Mouse (Mus musculus): ENCODE results near the gene Pcbp3. TPM values are rescaled to one million over a fixed set of nuclear protein-coding genes. Genes with fewer than 3 reads are reported as not detected.

Gene Pcbp3
- polyA plus RNA-seq, 1 experiment, result 235 TPM

- Histone ChIP-seq H3K4me1 (ENCODE audit: control insufficient read depth, insufficient read depth, low read length) (peaks cover 9% of the 10 kb centered on the region), H3K27ac (ENCODE audit: control insufficient read depth, insufficient read depth, low read depth, low read length) (no peak overlapping the region), H3K36me3 (ENCODE audit: control insufficient read depth, insufficient read depth, low read length) (no peaks in the 10 kb centered on the region), H3K27me3 (ENCODE audit: control insufficient read depth, insufficient read depth, low read length) (no peaks in the 10 kb centered on the region), H3K4me3 (ENCODE audit: control insufficient read depth, low read depth, low read length) (no peak overlapping the region)
- TF ChIP-seq POLR2A (IDR thresholded peaks at IDR 0.05; ENCODE audit: control insufficient read depth, low read depth, low read length) (no peak), CTCF (IDR thresholded peaks at IDR 0.05; ENCODE audit: control insufficient read depth, insufficient read depth, insufficient replicate concordance, low read depth, low read length) (no peak)
Observed at GRCm38 (mm10) chr10:76721216-76721615, 240.5 kb downstream of the Pcbp3 start.

GRCm38 (mm10) chr10:76717631-76718030 lies 244.1 kb downstream of the Pcbp3 start:
- Histone ChIP-seq H3K27me3 (ENCODE audit: control insufficient read depth, insufficient read depth, low read length) (no peaks in the 10 kb centered on the region), H3K36me3 (ENCODE audit: control insufficient read depth, insufficient read depth, low read length) (no peaks in the 10 kb centered on the region), H3K27ac (ENCODE audit: control insufficient read depth, insufficient read depth, low read depth, low read length) (no peak overlapping the region), H3K4me1 (ENCODE audit: control insufficient read depth, insufficient read depth, low read length) (no peaks in the 10 kb centered on the region; the same call in 1 of the 2 replicates), H3K4me3 (ENCODE audit: control insufficient read depth, low read depth, low read length) (no peak overlapping the region)
- TF ChIP-seq POLR2A (IDR thresholded peaks at IDR 0.05; ENCODE audit: control insufficient read depth, low read depth, low read length) (no peak), CTCF (IDR thresholded peaks at IDR 0.05; ENCODE audit: control insufficient read depth, insufficient read depth, insufficient replicate concordance, low read depth, low read length) (no peak)

GRCm38 (mm10) chr10:76717026-76717425 lies 244.7 kb downstream of the Pcbp3 start:
- Histone ChIP-seq H3K4me1 (ENCODE audit: control insufficient read depth, insufficient read depth, low read length) (no peaks in the 10 kb centered on the region), H3K36me3 (ENCODE audit: control insufficient read depth, insufficient read depth, low read length) (no peaks in the 10 kb centered on the region), H3K4me3 (ENCODE audit: control insufficient read depth, low read depth, low read length) (no peak overlapping the region), H3K27ac (ENCODE audit: control insufficient read depth, insufficient read depth, low read depth, low read length) (no peak overlapping the region), H3K27me3 (ENCODE audit: control insufficient read depth, insufficient read depth, low read length) (no peaks in the 10 kb centered on the region)
- TF ChIP-seq POLR2A (IDR thresholded peaks at IDR 0.05; ENCODE audit: control insufficient read depth, low read depth, low read length) (no peak), CTCF (IDR thresholded peaks at IDR 0.05; ENCODE audit: control insufficient read depth, insufficient read depth, insufficient replicate concordance, low read depth, low read length) (no peak)

GRCm38 (mm10) chr10:76714303-76714702 lies 247.4 kb downstream of the Pcbp3 start:
- Histone ChIP-seq H3K27me3 (ENCODE audit: control insufficient read depth, insufficient read depth, low read length) (no peaks in the 10 kb centered on the region), H3K27ac (ENCODE audit: control insufficient read depth, insufficient read depth, low read depth, low read length) (no peak overlapping the region), H3K4me3 (ENCODE audit: control insufficient read depth, low read depth, low read length) (no peak overlapping the region), H3K36me3 (ENCODE audit: control insufficient read depth, insufficient read depth, low read length) (no peaks in the 10 kb centered on the region), H3K4me1 (ENCODE audit: control insufficient read depth, insufficient read depth, low read length) (no peaks in the 10 kb centered on the region)
- TF ChIP-seq CTCF (IDR thresholded peaks at IDR 0.05; ENCODE audit: control insufficient read depth, insufficient read depth, insufficient replicate concordance, low read depth, low read length), result no peak
- TF ChIP-seq POLR2A (IDR thresholded peaks at IDR 0.05; ENCODE audit: control insufficient read depth, low read depth, low read length), result no peak

- H3K36me3 ChIP-seq (ENCODE audit: control insufficient read depth, insufficient read depth, low read length), result no peaks in the 10 kb centered on the region
- H3K27ac ChIP-seq (ENCODE audit: control insufficient read depth, insufficient read depth, low read depth, low read length), result no peak overlapping the region
- TF ChIP-seq CTCF (IDR thresholded peaks at IDR 0.05; ENCODE audit: control insufficient read depth, insufficient read depth, insufficient replicate concordance, low read depth, low read length), result no peak
- no peak for TF ChIP-seq POLR2A (IDR thresholded peaks at IDR 0.05; ENCODE audit: control insufficient read depth, low read depth, low read length)
- H3K27me3 ChIP-seq (ENCODE audit: control insufficient read depth, insufficient read depth, low read length), result no peaks in the 10 kb centered on the region
- no peaks in the 10 kb centered on the region for H3K4me1 ChIP-seq (ENCODE audit: control insufficient read depth, insufficient read depth, low read length)
- H3K4me3 ChIP-seq (ENCODE audit: control insufficient read depth, low read depth, low read length), result no peak overlapping the region
Observed at GRCm38 (mm10) chr10:76712500-76712899, 249.2 kb downstream of the Pcbp3 start.

Other genes starting within 250 kb of the Pcbp3 start
- 15.4 and 21.1 TPM in 2 replicates for gene Col6a1, start 235.7 kb downstream of the Pcbp3 start, polyA plus RNA-seq (2012; rRNA removed)
- 4.7 and 4.8 TPM in 2 replicates for gene Slc19a1, start 70.4 kb upstream of the Pcbp3 start, polyA plus RNA-seq (2012; rRNA removed)
- 10.5 and 10.8 TPM in 2 replicates for gene Col18a1, start 204.7 kb upstream of the Pcbp3 start, polyA plus RNA-seq (2012; rRNA removed)